ENCODE assay signal across 9 mouse cellular contexts in the genomic region with DNA sequence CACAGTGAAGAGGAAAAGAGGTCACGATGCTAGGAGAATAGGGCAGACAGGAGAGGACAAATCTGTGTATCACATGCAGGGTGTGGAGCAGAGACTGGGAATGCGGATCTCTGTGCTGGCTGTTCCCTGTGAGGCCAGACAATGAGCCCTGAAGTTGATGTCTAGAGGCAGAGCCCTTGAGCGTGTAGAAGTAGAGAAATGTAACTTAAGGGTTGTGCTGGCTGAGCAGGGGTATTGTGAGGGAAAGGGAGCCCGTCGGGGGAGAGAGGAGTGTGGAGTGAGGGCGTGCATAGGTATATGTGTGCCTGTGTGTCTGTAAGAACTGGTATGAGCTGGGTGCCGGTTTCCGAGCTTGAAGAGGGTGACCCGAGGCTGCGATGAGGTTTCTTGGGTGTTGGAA. TPM values are rescaled to one million over a fixed set of nuclear protein-coding genes. Genes with fewer than 3 reads are reported as not detected.
A peak's percentile ranks its signal among the peaks of the same experiment; 100 is the strongest.
DNase-seq lines count a peak whose midpoint lies in the region; ATAC-seq and TF ChIP-seq lines count a peak whose summit lies in the region.
"Had no signal": no experiment of that assay in that cellular context is flagged by ENCODE, and none has a peak within 500 bp of the region (broad histone marks: within the 10 kb centered on the region; RNA-seq: fewer than 3 reads in every experiment).

No protein-coding gene starts in this region.

- TF ChIP-seq POLR2A in testis, adult 2 months (IDR thresholded peaks at IDR 0.05; ENCODE audit: control insufficient read depth, low read depth, low read length): no peak

- peak overlapping the region; percentile 75 for H3K4me2 ChIP-seq in heart, embryonic 12.5 days
- H3K4me2 ChIP-seq in forebrain, embryonic 15.5 days (replicated peaks): peak overlapping the region; percentile 43
- H3K4me2 ChIP-seq in limb, embryonic 12.5 days: peak overlapping the region; percentile 57
- peak overlapping the region; percentile 66 for H3K4me2 ChIP-seq in neural tube, embryonic 15.5 days

- no peak for DNase-seq in heart, postnatal 4 days
- no peak for DNase-seq in testis, postnatal 10 days (ENCODE audit: low spot score)
- DNase-seq in gastrocnemius, adult 8-10 months (ENCODE audit: low spot score in 2 of 2): no peak

- peak overlapping the region; percentile 69 for H3K9ac ChIP-seq in heart, embryonic 12.5 days
- H3K9ac ChIP-seq in forebrain, embryonic 15.5 days (replicated peaks): peak overlapping the region; percentile 60
- peak overlapping the region; percentile 45 for H3K9ac ChIP-seq in limb, embryonic 12.5 days (replicated peaks)
- H3K9ac ChIP-seq in neural tube, embryonic 15.5 days (replicated peaks): peak overlapping the region; percentile 57

- peaks cover 11% of the 10 kb centered on the region; the same call in 1 of the 2 replicates for H3K4me1 ChIP-seq in heart, embryonic 12.5 days (replicated peaks)
- H3K4me1 ChIP-seq in testis, adult 2 months (ENCODE audit: control insufficient read depth, insufficient read depth, low read length): peaks cover 12% of the 10 kb centered on the region
- peaks cover 14% of the 10 kb centered on the region for H3K4me1 ChIP-seq in forebrain, embryonic 15.5 days
- H3K4me1 ChIP-seq in limb, embryonic 12.5 days (replicated peaks): peaks cover 8% of the 10 kb centered on the region
- H3K4me1 ChIP-seq in neural tube, embryonic 15.5 days: peaks cover 8% of the 10 kb centered on the region

- 0 out of 2 replicates have a peak overlapping the region, but pooled peaks have one; percentile 12 for H3K27ac ChIP-seq in heart, embryonic 12.5 days (ENCODE audit: poor library complexity, severe bottlenecking)
- peak overlapping the region; percentile 82; the same call in 1 of the 2 replicates for H3K27ac ChIP-seq in testis, adult 2 months (ENCODE audit: control insufficient read depth, insufficient read depth, low read depth, low read length)
- H3K27ac ChIP-seq in forebrain, embryonic 15.5 days (replicated peaks): peak overlapping the region; percentile 83
- H3K27ac ChIP-seq in limb, embryonic 12.5 days: peak overlapping the region; percentile 82
- H3K27ac ChIP-seq in neural tube, embryonic 15.5 days (replicated peaks): peak overlapping the region; percentile 87

- peak overlapping the region; percentile 56 for H3K4me3 ChIP-seq in heart, embryonic 12.5 days
- H3K4me3 ChIP-seq in testis, adult 2 months (ENCODE audit: control insufficient read depth, low read depth, low read length): peak overlapping the region; percentile 98
- H3K4me3 ChIP-seq in forebrain, embryonic 15.5 days: peak overlapping the region; percentile 47
- peak overlapping the region; percentile 47 for H3K4me3 ChIP-seq in limb, embryonic 12.5 days (replicated peaks)
- peak overlapping the region; percentile 46 for H3K4me3 ChIP-seq in neural tube, embryonic 15.5 days (replicated peaks)

- 13% methylated on average over 10 of the region's 10 CpGs for WGBS in heart, embryonic 12.5 days
- 7% methylated on average over 10 of the region's 10 CpGs for WGBS in forebrain, embryonic 15.5 days
- WGBS in limb, embryonic 12.5 days: 13% methylated on average over 10 of the region's 10 CpGs
- WGBS in neural tube, embryonic 15.5 days: 13% methylated on average over 10 of the region's 10 CpGs

- no peaks in the 10 kb centered on the region for H3K9me3 ChIP-seq in heart, embryonic 12.5 days (replicated peaks)
- no peaks in the 10 kb centered on the region for H3K9me3 ChIP-seq in forebrain, embryonic 15.5 days
- H3K9me3 ChIP-seq in limb, embryonic 12.5 days: no peaks in the 10 kb centered on the region
- no peaks in the 10 kb centered on the region for H3K9me3 ChIP-seq in neural tube, embryonic 15.5 days (replicated peaks)

- H3K27me3 ChIP-seq in heart, embryonic 12.5 days (replicated peaks): no peaks in the 10 kb centered on the region
- H3K27me3 ChIP-seq in testis, adult 2 months (ENCODE audit: control insufficient read depth, insufficient read depth, low read length): no peaks in the 10 kb centered on the region
- H3K27me3 ChIP-seq in forebrain, embryonic 15.5 days: no peaks in the 10 kb centered on the region
- H3K27me3 ChIP-seq in limb, embryonic 12.5 days: no peaks in the 10 kb centered on the region
- H3K27me3 ChIP-seq in neural tube, embryonic 15.5 days (replicated peaks): no peaks in the 10 kb centered on the region

- ATAC-seq in heart, embryonic 12.5 days (ENCODE audit: insufficient number of reproducible peaks, low FRiP score): peak; percentile 33
- ATAC-seq in forebrain, embryonic 15.5 days (replicated peaks): peak; percentile 65
- ATAC-seq in limb, embryonic 12.5 days (ENCODE audit: insufficient number of reproducible peaks, insufficient read depth, low FRiP score, low TSS enrichment, low read depth): peak; percentile 40; the same call in 1 of the 2 replicates
- ATAC-seq in neural tube, embryonic 15.5 days (ENCODE audit: low FRiP score): peak; percentile 35

- no peaks in the 10 kb centered on the region for H3K36me3 ChIP-seq in heart, embryonic 12.5 days
- no peaks in the 10 kb centered on the region for H3K36me3 ChIP-seq in testis, adult 2 months (ENCODE audit: control insufficient read depth, insufficient read depth, low read length)
- no peaks in the 10 kb centered on the region for H3K36me3 ChIP-seq in forebrain, embryonic 15.5 days
- no peaks in the 10 kb centered on the region for H3K36me3 ChIP-seq in limb, embryonic 12.5 days
- no peaks in the 10 kb centered on the region for H3K36me3 ChIP-seq in neural tube, embryonic 15.5 days

- TF ChIP-seq CTCF in testis, adult 2 months (IDR thresholded peaks at IDR 0.05; ENCODE audit: control insufficient read depth, insufficient read depth, insufficient replicate concordance, low read depth, low read length): no peak

RNA-seq across cellular contexts. Expression of a gene that starts 13.5 kb away (rescaled TPM):
- not detected in 2 replicates for polyA plus RNA-seq in heart, embryonic 12.5 days (2016; fragmentation: Nextera tagmentation; extraction: Ambion mirVana)
- total RNA-seq in heart, postnatal 4 days (2021): not detected
- 0.25 TPM in 1 of 2 replicates, not detected in the other for polyA plus RNA-seq in testis, adult 2 months (2012; rRNA removed)
- not detected in 2 replicates for polyA plus RNA-seq in forebrain, embryonic 15.5 days (2015; fragmentation: Nextera tagmentation; extraction: Ambion mirVana)
- polyA plus RNA-seq in limb, embryonic 12.5 days (2016; fragmentation: Nextera tagmentation; extraction: Ambion mirVana): not detected in 2 replicates
- 0.09 and 0.70 TPM in 2 replicates for polyA plus RNA-seq in neural tube, embryonic 15.5 days (2015; fragmentation: Nextera tagmentation; extraction: Ambion mirVana)
- not detected for total RNA-seq in gastrocnemius, adult 8-10 months (2022)
- total RNA-seq: layer of hippocampus, adult 18-20 months had no signal

RNA-seq across cellular contexts. Expression of a gene that starts 23.6 kb away (rescaled TPM):
- polyA plus RNA-seq in heart, embryonic 12.5 days (2016; fragmentation: Nextera tagmentation; extraction: Ambion mirVana): not detected in 2 replicates
- total RNA-seq in heart, postnatal 4 days (2021): not detected
- not detected in 2 replicates for polyA plus RNA-seq in testis, adult 2 months (2012; rRNA removed)
- not detected in 2 replicates for polyA plus RNA-seq in forebrain, embryonic 15.5 days (2015; fragmentation: Nextera tagmentation; extraction: Ambion mirVana)
- polyA plus RNA-seq in limb, embryonic 12.5 days (2016; fragmentation: Nextera tagmentation; extraction: Ambion mirVana): not detected in 2 replicates
- polyA plus RNA-seq in neural tube, embryonic 15.5 days (2015; fragmentation: Nextera tagmentation; extraction: Ambion mirVana): not detected in 2 replicates
- total RNA-seq in gastrocnemius, adult 8-10 months (2022): under 1 TPM in 1 of 4 experiments, not detected in 3; 0.61 TPM
- total RNA-seq: layer of hippocampus, adult 18-20 months had no signal

RNA-seq across cellular contexts. Expression of a gene that starts 23.6 kb away (rescaled TPM):
- not detected in 2 replicates for polyA plus RNA-seq in heart, embryonic 12.5 days (2016; fragmentation: Nextera tagmentation; extraction: Ambion mirVana)
- not detected for total RNA-seq in heart, postnatal 4 days (2021)
- not detected in 2 replicates for polyA plus RNA-seq in testis, adult 2 months (2012; rRNA removed)
- polyA plus RNA-seq in forebrain, embryonic 15.5 days (2015; fragmentation: Nextera tagmentation; extraction: Ambion mirVana): not detected in 2 replicates
- polyA plus RNA-seq in limb, embryonic 12.5 days (2016; fragmentation: Nextera tagmentation; extraction: Ambion mirVana): not detected in 2 replicates
- polyA plus RNA-seq in neural tube, embryonic 15.5 days (2015; fragmentation: Nextera tagmentation; extraction: Ambion mirVana): 0.49 TPM in 1 of 2 replicates, not detected in the other
- not detected for total RNA-seq in gastrocnemius, adult 8-10 months (2022)
- total RNA-seq: layer of hippocampus, adult 18-20 months had no signal

Comparison
In these comparisons a context has a peak if more than half of its experiments do, and no peak if none do; other contexts are left out.
1. H3K27ac ChIP-seq: peak in every context shown above with its lines; median percentile 87 in neural tube, embryonic 15.5 days; 83 in forebrain, embryonic 15.5 days; 82 in testis, adult 2 months; 82 in limb, embryonic 12.5 days; 12 in heart, embryonic 12.5 days.
2. H3K4me3 ChIP-seq: peak in every context shown above with its lines; median percentile 98 in testis, adult 2 months; 56 in heart, embryonic 12.5 days; 47 in forebrain, embryonic 15.5 days; 47 in limb, embryonic 12.5 days; 46 in neural tube, embryonic 15.5 days.